Mouse (Mus musculus): ENCODE data around the gene Zfp853.

Gene Zfp853

GRCm38 (mm10) chr5:143293404-143293803 lies at the start of gene Zfp853:
Zfp853 (minus strand) TSS chr5:143293623.
- no peak for DNase-seq (ENCODE audit: low spot score)

- DNase-seq (ENCODE audit: low spot score): no peak
These were observed 46.2 kb upstream of the Zfp853 start for GRCm38 (mm10) chr5:143339603-143340002.

- DNase-seq (ENCODE audit: low spot score): no peak
These were observed 43.1 kb upstream of the Zfp853 start for GRCm38 (mm10) chr5:143336559-143336958.

- no peak for DNase-seq (ENCODE audit: low spot score)
These were observed 41.7 kb upstream of the Zfp853 start for GRCm38 (mm10) chr5:143335089-143335460.

GRCm38 (mm10) chr5:143334418-143335088 lies 41.1 kb upstream of the Zfp853 start:
- no peak for DNase-seq (ENCODE audit: low spot score)

GRCm38 (mm10) chr5:143333872-143334271 lies 40.4 kb upstream of the Zfp853 start:
- DNase-seq (ENCODE audit: low spot score): peak; percentile 43

- peak; percentile 87 for DNase-seq (ENCODE audit: low spot score)
These were observed 35.5 kb upstream of the Zfp853 start, which contains the start of gene Zdhhc4 for GRCm38 (mm10) chr5:143328690-143329495. Zdhhc4 (minus strand) TSS chr5:143329256.

- DNase-seq (ENCODE audit: low spot score): no peak
These were observed 23.8 kb upstream of the Zfp853 start for GRCm38 (mm10) chr5:143317288-143317610.

- DNase-seq (ENCODE audit: low spot score): no peak
These were observed 23.3 kb upstream of the Zfp853 start for GRCm38 (mm10) chr5:143316605-143317287.

GRCm38 (mm10) chr5:143315514-143315888 lies 22.1 kb upstream of the Zfp853 start:
- DNase-seq (ENCODE audit: low spot score): no peak

GRCm38 (mm10) chr5:143314730-143315513 lies 21.5 kb upstream of the Zfp853 start, which contains the start of gene E130309D02Rik:
E130309D02Rik (minus strand) TSS chr5:143315360.
- peak; percentile 85 for DNase-seq (ENCODE audit: low spot score)

GRCm38 (mm10) chr5:143314183-143314729 lies 20.8 kb upstream of the Zfp853 start:
- no peak for DNase-seq (ENCODE audit: low spot score)

- peak; percentile 49 for DNase-seq (ENCODE audit: low spot score)
These were observed 18.5 kb upstream of the Zfp853 start for GRCm38 (mm10) chr5:143311886-143312285.

GRCm38 (mm10) chr5:143309916-143310315 lies 16.5 kb upstream of the Zfp853 start:
- no peak for DNase-seq (ENCODE audit: low spot score)

- DNase-seq (ENCODE audit: low spot score): no peak
These were observed 15.4 kb upstream of the Zfp853 start for GRCm38 (mm10) chr5:143308825-143309224.

GRCm38 (mm10) chr5:143304251-143304650 lies 10.8 kb upstream of the Zfp853 start:
- no peak for DNase-seq (ENCODE audit: low spot score)

- no peak for DNase-seq (ENCODE audit: low spot score)
These were observed 7.9 kb upstream of the Zfp853 start for GRCm38 (mm10) chr5:143301296-143301695.

- DNase-seq (ENCODE audit: low spot score): peak; percentile 25
These were observed 6.3 kb upstream of the Zfp853 start for GRCm38 (mm10) chr5:143299686-143300085.

- DNase-seq (ENCODE audit: low spot score): no peak
These were observed 5.0 kb upstream of the Zfp853 start for GRCm38 (mm10) chr5:143298391-143298790.

- DNase-seq (ENCODE audit: low spot score): no peak
These were observed 4.6 kb upstream of the Zfp853 start for GRCm38 (mm10) chr5:143297986-143298385.

GRCm38 (mm10) chr5:143295330-143295729 lies 1.9 kb upstream of the Zfp853 start:
- DNase-seq (ENCODE audit: low spot score): no peak

GRCm38 (mm10) chr5:143294862-143295261 lies 1.4 kb upstream of the Zfp853 start:
- no peak for DNase-seq (ENCODE audit: low spot score)

Data from yolk sac, embryonic 10.5 days (tissue).